Mouse (Mus musculus) embryonic facial prominence, embryonic 11.5 days (tissue): Measurements from ENCODE around the gene Rnf5. TPM values are rescaled to one million over a fixed set of nuclear protein-coding genes. Genes with fewer than 3 reads are reported as not detected.

Experiments
- ATAC-seq: fragments of 200-750 bp; cut with Nextera tagmentation; replicated peaks from 2 replicates; pipeline ENCODE4 v1.8.0; 2017; ENCODE audit warnings: low read depth; ENCODE audit not compliant: insufficient number of reproducible peaks, low FRiP score, low TSS enrichment
- DNase-seq: peaks from one replicate; pipeline ENCODE4 v3.0.0-alpha.2; 2015; ENCODE audit warnings: low spot score
- H3K27ac ChIP-seq: fragments of 300-500 bp; sonication (generic); replicated peaks from 2 replicates; pipeline ENCODE4 v1.5.1; 2014; ENCODE audit warnings: mild to moderate bottlenecking, low read depth, low read length, control low read depth
- H3K27me3 ChIP-seq: fragments of 300-500 bp; sonication (generic); 2 replicates; pipeline ENCODE4 v1.6.1; 2014; ENCODE audit warnings: mild to moderate bottlenecking, low read length, moderate library complexity, mixed read lengths; ENCODE audit not compliant: control insufficient read depth, insufficient read depth
- H3K36me3 ChIP-seq: fragments of 300-500 bp; sonication (generic); replicated peaks from 2 replicates; pipeline ENCODE4 v1.6.1; 2014; ENCODE audit warnings: low read depth, mild to moderate bottlenecking, low read length, moderate library complexity, mixed read lengths; ENCODE audit not compliant: control insufficient read depth, insufficient read depth
- H3K4me1 ChIP-seq: fragments of 300-500 bp; sonication (generic); 2 replicates; pipeline ENCODE4 v1.6.1; 2014; ENCODE audit warnings: low read length, mixed read lengths; ENCODE audit not compliant: control insufficient read depth, insufficient read depth
- H3K4me2 ChIP-seq: fragments of 300-500 bp; sonication (generic); 2 replicates; pipeline ENCODE4 v1.6.1; 2014; ENCODE audit warnings: low read depth, mild to moderate bottlenecking, control low read depth, low read length, moderate library complexity
- H3K4me3 ChIP-seq: fragments of 300-500 bp; sonication (generic); 2 replicates; pipeline ENCODE4 v1.5.1; 2014; ENCODE audit warnings: low read depth, low read length, control low read depth
- H3K9ac ChIP-seq: fragments of 300-500 bp; sonication (generic); replicated peaks from 2 replicates; pipeline ENCODE4 v1.6.1; 2014; ENCODE audit warnings: mild to moderate bottlenecking, control low read depth, low read length
- H3K9me3 ChIP-seq: fragments of 300-500 bp; sonication (generic); replicated peaks from 2 replicates; pipeline ENCODE4 v1.6.1; 2016; ENCODE audit warnings: mild to moderate bottlenecking, low read length, inconsistent platforms, mixed read lengths; ENCODE audit not compliant: control insufficient read depth
- WGBS: fragments of 180-500 bp; shearing (Covaris S2); extraction: QIAGEN DNeasy Blood & Tissue Kit; methylation state at CpG from one replicate; pipeline ENCODE4 v1.1.7; 2014; 5-methylcytosine and 5-hydroxymethylcytosine counted together
- polyA plus RNA-seq: library from polyadenylated mRNA; unstranded; fragments of >200 nt; fragmentation: Nextera tagmentation; extraction: Ambion mirVana; gene quantifications from 2 replicates; pipeline ENCODE4 v1.2.1, GENCODE M21; 2014

Gene Rnf5
- polyA plus RNA-seq, 1 experiment from 2014 or later = 118 TPM

DNA sequence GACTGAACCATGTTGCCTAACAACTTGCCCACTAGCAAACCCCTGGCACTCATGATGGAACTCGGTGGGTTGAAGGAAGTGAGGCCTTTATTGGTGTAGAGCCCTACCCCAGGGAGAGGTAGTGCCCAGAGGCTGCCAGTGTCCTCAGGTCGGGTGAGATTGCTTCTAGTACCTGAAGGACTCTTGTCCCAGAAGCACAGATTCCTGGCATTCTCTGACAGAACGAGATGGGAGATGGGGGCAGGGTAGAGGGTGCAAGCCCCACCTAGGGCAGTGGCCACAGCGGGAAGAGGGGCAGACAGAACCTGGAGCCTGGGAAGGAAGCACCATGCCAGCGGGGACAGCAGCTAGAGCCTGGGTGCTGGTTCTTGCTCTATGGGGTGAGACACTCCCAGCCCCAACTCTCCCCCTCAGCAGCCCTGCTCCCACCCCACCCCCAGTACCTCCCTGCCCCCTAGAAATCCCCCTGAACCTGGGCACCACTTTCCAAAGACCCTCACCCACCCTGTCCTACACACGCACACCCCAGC, 5.9 kb downstream of the Rnf5 start, which contains the start of gene Ager:
Ager (plus strand) TSS at position 297 of the 530 bp plus-strand sequence.
- 17% methylated on average over 6 of the region's 6 CpGs for WGBS
- H3K4me3 ChIP-seq = no peak within 1 kb of the TSS
- DNase-seq (no peak), ATAC-seq (no peak)
- H3K9me3 ChIP-seq = no peaks in the 10 kb centered on the region
- H3K27ac ChIP-seq = no peak within 1 kb of the TSS
- H3K36me3 ChIP-seq = peaks cover 3% of the 10 kb centered on the region; the same call in 1 of the 2 replicates
- no peaks in the 10 kb centered on the region for H3K27me3 ChIP-seq
- H3K4me2 ChIP-seq = no peak within 1 kb of the TSS
- no peak within 1 kb of the TSS for H3K9ac ChIP-seq
- H3K4me1 ChIP-seq = peaks cover 17% of the 10 kb centered on the region; the same call in 1 of the 2 replicates

DNA sequence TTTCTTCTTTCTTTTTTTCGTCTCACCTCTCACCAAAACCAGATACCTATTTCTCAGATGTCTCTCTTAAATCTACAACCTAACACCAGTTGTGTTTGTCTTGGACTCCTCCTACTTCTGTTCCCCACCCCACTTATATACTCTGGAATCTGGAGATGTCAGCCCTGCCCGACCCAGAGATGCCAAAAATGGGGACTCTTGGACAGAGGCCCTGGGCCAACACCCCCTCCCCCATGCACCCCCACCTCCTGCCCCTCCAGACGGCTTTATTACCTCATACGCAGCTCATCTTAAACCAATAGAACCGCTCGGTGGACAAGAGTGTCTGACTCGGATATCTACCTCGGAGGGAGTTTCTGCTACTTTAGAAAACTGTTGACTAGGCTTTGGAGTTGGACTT, 7.4 kb downstream of the Rnf5 start:
- Histone ChIP-seq H3K4me2 (no peak overlapping the region), H3K9me3 (no peaks in the 10 kb centered on the region), H3K9ac (no peak overlapping the region), H3K4me1 (peaks cover 20% of the 10 kb centered on the region), H3K27ac (no peak overlapping the region), H3K27me3 (no peaks in the 10 kb centered on the region), H3K4me3 (no peak overlapping the region), H3K36me3 (peaks cover 3% of the 10 kb centered on the region; the same call in 1 of the 2 replicates)
- ATAC-seq (no peak), DNase-seq (no peak)
- WGBS = 74% methylated on average over 8 of the region's 8 CpGs

DNA sequence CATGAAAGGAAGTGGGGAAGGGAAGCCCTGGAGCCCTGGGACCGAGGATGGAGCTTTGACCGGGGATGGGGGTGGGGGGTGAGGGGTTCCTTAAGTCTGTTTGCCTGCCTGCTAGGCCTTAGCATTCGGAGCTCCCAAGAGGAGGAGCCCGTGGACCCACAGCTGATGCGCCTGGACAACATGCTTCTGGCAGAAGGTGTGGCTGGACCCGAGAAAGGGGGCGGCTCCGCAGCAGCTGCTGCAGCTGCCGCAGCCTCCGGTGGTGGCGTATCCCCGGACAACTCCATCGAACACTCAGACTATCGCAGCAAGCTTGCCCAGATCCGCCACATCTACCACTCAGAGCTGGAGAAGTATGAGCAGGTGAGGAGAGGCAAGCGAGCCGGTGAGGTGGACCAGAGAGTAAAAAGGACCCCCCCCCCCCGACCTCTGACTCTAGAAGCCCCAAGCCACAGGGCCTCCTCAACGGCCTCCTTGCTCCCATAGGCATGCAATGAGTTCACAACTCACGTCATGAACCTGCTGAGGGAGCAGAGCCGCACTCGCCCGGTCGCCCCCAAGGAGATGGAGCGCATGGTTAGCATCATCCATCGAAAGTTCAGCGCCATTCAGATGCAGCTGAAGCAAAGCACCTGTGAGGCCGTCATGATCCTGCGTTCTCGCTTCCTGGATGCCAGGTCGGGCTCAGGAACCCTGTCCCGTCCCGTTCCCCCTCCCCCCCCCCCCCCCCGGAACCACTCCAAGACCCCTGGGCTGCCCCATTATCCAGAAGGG, 9.6 kb downstream of the Rnf5 start:
- peaks cover 34% of the 10 kb centered on the region for H3K4me1 ChIP-seq
- peak overlapping the region; percentile 93 for H3K4me2 ChIP-seq
- WGBS = 43% methylated on average over 32 of the region's 34 CpGs
- H3K27me3 ChIP-seq = no peaks in the 10 kb centered on the region
- DNase-seq (peak; percentile 45), ATAC-seq (no peak)
- H3K36me3 ChIP-seq = peaks cover 3% of the 10 kb centered on the region; the same call in 1 of the 2 replicates
- peak overlapping the region; percentile 98 for H3K9ac ChIP-seq
- H3K4me3 ChIP-seq = peak overlapping the region; percentile 91
- no peaks in the 10 kb centered on the region for H3K9me3 ChIP-seq
- H3K27ac ChIP-seq = 0 out of 2 replicates have a peak overlapping the region, but pooled peaks have one; percentile 25

DNA sequence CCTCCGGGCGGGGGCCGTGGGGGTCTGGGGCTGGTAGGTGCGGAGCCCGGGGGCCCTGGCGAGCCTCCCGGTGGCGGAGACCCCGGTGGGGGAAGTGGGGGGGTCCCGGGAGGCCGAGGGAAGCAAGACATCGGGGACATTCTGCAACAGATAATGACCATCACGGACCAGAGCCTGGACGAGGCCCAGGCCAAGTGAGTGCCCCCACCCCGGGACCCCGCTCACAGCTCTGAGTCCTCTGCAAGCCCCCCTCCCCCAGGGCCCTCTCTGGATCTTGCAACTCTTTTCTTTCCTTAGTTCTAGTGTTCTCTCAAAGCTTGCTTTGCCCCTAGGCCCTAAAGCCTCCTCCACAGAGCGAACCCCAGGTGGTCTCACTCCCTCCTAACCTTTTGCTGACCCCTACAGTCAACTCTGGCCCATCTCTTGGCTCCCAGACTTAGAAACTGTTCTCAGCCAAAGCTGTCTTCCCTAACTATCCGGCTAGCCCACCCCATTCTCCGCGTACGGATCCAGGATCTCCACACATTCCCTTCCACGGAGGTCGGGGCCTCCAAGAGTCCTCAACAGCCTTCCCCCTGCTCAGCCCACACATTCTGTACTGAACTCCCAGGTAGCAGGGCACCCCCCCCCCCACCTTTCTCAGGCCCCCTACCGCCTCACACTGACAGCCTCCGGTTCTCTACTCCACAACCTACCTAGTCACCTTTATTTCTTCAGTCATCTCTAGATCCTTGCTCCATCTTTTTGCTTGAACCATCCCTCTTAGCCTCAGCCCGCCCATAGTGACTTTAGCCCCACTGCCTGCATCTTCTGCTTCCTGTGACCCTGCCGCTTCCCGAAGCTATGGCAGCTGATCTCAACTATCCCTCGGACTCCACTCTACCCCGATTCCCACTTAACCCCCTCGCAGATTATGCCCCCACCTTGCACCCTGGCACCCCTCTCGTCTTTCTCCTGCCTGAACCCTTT, 10.6 kb downstream of the Rnf5 start:
- DNase-seq (peak; percentile 63), ATAC-seq (no peak)
- Histone ChIP-seq H3K9me3 (no peaks in the 10 kb centered on the region), H3K36me3 (peaks cover 3% of the 10 kb centered on the region; the same call in 1 of the 2 replicates), H3K4me3 (peak overlapping the region; percentile 91), H3K4me2 (peak overlapping the region; percentile 93), H3K27ac (peak overlapping the region; percentile 99), H3K27me3 (no peaks in the 10 kb centered on the region), H3K9ac (peak overlapping the region; percentile 98), H3K4me1 (peaks cover 34% of the 10 kb centered on the region)
- WGBS = under 1% methylated on average over 30 of the region's 32 CpGs

DNA sequence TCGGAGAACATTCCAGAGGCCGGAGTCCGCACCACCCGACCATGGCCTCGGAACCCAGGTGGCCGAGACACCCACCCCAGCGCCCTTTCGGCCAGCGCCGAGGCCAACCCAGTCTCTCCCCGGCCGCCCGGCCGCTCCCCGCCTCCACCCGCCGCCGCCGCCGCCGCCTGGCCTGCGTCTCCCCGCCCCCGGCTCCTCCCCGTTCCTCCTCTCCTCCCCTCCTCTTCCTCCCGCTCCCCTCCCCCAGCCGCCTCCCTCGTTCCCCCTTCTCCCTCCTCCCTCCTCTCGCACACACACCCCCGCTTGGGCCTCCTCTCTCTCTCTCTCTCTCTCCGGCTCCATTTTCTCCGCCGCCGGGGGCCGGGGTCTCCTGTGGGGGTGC, 11.5 kb downstream of the Rnf5 start:
- no peaks in the 10 kb centered on the region for H3K27me3 ChIP-seq
- 0 out of 2 replicates have a peak, but pooled peaks have one; percentile 27 for ATAC-seq
- whole genome bisulfite sequencing = 2% methylated on average over 30 of the region's 35 CpGs
- peak; percentile 94 for DNase-seq
- no peaks in the 10 kb centered on the region for H3K9me3 ChIP-seq
- H3K4me3 ChIP-seq = peak overlapping the region; percentile 91
- H3K4me2 ChIP-seq = peak overlapping the region; percentile 93
- peaks cover 3% of the 10 kb centered on the region; the same call in 1 of the 2 replicates for H3K36me3 ChIP-seq
- peaks cover 33% of the 10 kb centered on the region for H3K4me1 ChIP-seq
- H3K27ac ChIP-seq = peak overlapping the region; percentile 99
- H3K9ac ChIP-seq = peak overlapping the region; percentile 98

DNA sequence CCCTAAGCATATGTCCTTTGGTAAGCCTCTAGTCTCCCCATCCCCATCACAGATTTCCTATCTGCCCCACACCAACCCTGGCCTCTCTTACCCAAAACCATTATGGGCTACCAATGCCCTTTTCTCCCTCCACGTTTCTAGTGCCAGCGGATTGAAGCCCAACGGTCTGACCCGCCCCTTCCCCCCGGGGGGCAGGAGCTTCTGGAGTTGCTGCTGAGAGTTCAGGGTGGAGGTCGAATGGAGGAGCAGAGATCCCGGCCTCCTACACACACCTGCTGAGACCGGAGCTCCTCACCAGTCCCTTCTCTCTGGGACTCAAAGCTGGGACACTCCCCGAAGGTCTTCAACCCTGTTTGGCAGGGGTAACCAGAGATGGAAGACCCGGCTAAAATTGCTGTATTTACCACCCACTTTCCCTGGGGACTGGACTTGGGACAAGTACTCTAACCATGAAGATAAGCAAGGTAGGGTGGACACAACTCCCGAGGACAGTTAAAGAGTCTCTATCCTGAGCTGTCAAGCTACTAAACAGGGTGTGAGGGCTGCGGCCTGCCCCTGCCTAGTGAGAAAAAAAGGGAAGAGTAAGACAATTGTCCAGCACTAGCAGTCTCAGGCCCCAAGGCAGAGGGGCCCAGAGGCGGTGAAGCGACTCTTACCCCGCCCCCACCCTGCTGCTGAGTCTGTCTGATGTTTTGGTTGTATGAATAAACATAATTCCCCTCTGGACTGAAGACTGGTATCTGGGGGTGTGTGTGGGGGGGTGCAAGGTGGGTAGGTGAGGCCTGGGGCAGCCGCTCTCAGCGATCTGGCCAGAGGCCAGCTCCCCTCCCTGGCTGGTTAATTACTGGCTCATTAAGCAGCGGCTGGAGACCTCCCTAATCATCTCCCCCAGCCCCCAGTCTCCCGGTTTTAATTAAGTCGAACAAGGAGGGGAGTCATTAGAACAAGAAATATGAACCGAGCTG, 12.2 kb downstream of the Rnf5 start, which contains the start of gene Pbx2:
Pbx2 (plus strand) TSS at position 238 of the 965 bp plus-strand sequence.
- WGBS = 3% methylated on average over 21 of the region's 21 CpGs
- DNase-seq (peak; percentile 60), ATAC-seq (0 out of 2 replicates have a peak, but pooled peaks have one; percentile 7)
- Histone ChIP-seq H3K4me1 (peaks cover 33% of the 10 kb centered on the region), H3K27ac (peak within 1 kb of the TSS; percentile 99), H3K9me3 (no peaks in the 10 kb centered on the region), H3K9ac (peak within 1 kb of the TSS; percentile 98), H3K4me3 (peak within 1 kb of the TSS; percentile 91), H3K4me2 (peak within 1 kb of the TSS; percentile 93), H3K27me3 (no peaks in the 10 kb centered on the region), H3K36me3 (peaks cover 3% of the 10 kb centered on the region; the same call in 1 of the 2 replicates)
